Mouse (Mus musculus) brain, embryonic 14.5 days (tissue): ENCODE data around the gene Itpr1.

Experiments
- CTCF ChIP-seq: fragments of 200-500 bp; IDR thresholded peaks from 2 replicates; pipeline ENCODE4 v1.5.1; 2012; ENCODE audit warnings: inconsistent platforms, mild to moderate bottlenecking, moderate library complexity, borderline replicate concordance; ENCODE audit not compliant: insufficient read depth, insufficient read length; ENCODE audit errors: extremely low read depth
- POLR2A ChIP-seq: fragments of 200-500 bp; IDR thresholded peaks from 2 replicates; pipeline ENCODE4 v1.6.1; 2012; ENCODE audit warnings: mild to moderate bottlenecking, inconsistent platforms, borderline replicate concordance; ENCODE audit not compliant: poor library complexity, insufficient read depth, insufficient read length, severe bottlenecking; ENCODE audit errors: extremely low read depth

DNA sequence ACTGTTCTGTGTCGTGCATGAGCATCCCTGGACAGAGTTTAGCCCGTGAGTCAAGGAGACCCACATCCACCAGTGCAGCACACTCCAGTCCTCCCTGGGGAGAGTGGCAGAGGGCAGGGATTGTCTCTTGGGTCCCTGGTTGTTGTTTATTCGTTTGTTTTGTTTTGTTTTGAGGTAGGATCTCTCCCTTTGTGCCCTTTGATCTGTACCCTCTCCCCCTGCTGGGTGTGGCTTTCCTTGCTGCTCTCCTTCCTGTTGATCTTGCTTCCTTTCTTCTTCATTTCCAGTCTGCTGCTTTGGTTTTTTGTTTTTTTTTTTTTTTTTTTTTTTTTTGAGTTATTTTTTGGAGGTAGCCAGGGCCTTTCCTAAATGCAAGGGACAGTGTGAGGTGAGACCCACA lies 299.2 kb downstream of the Itpr1 start:
- TF ChIP-seq POLR2A (no peak), CTCF (no peak)
